Mouse (Mus musculus) megakaryocyte, embryonic 14.5 days (primary cell): ENCODE measurements at regions not wholly inside any gene's neighbourhood (a gene's known extent, or its start where the extent isn't known, plus 50 kb on each side); places are given as distances from the start of the nearest gene placed in this dataset.

ENCODE experiments used
- H3K27me3 ChIP-seq: replicated peaks from 2 replicates; pipeline ENCODE3; 2012; ENCODE audit warnings: inconsistent platforms
- H3K36me3 ChIP-seq: replicated peaks from 2 replicates; pipeline ENCODE3; 2012; ENCODE audit warnings: low read length, inconsistent platforms, mixed read lengths
- H3K4me1 ChIP-seq: 2 replicates; pipeline ENCODE4 v1.6.1; 2012; ENCODE audit warnings: inconsistent platforms
- H3K4me3 ChIP-seq: replicated peaks from 2 replicates; pipeline ENCODE3; 2012; ENCODE audit warnings: moderate library complexity, mild to moderate bottlenecking, inconsistent platforms
- H3K9me3 ChIP-seq: 2 replicates; pipeline ENCODE4 v1.6.1; 2012; ENCODE audit warnings: inconsistent platforms
- FLI1 ChIP-seq: IDR thresholded peaks from 2 replicates; pipeline ENCODE4 v1.6.1; 2012; ENCODE audit warnings: low read length, inconsistent platforms, mixed read lengths
- GATA1 ChIP-seq: IDR thresholded peaks from 3 replicates; pipeline ENCODE4 v1.6.1; 2012; ENCODE audit warnings: mixed read lengths, low read length, inconsistent platforms, borderline replicate concordance

GRCm38 (mm10) chr13:101905909-101906676 is 138.1 kb upstream of the Pik3r1 start:
- Histone ChIP-seq H3K4me3 (no peak overlapping the region), H3K4me1 (no peaks in the 10 kb centered on the region), H3K27me3 (no peaks in the 10 kb centered on the region), H3K9me3 (peaks cover 7% of the 10 kb centered on the region; the same call in 1 of the 2 replicates), H3K36me3 (no peaks in the 10 kb centered on the region)
- TF ChIP-seq FLI1 (no peak), GATA1 (no peak)

GRCm38 (mm10) chr13:101909026-101909425 is 141.0 kb upstream of the Pik3r1 start:
- Histone ChIP-seq H3K36me3 (no peaks in the 10 kb centered on the region), H3K4me1 (no peaks in the 10 kb centered on the region), H3K27me3 (no peaks in the 10 kb centered on the region), H3K4me3 (no peak overlapping the region), H3K9me3 (peaks cover 7% of the 10 kb centered on the region; the same call in 1 of the 2 replicates)
- TF ChIP-seq GATA1 (no peak), FLI1 (no peak)

- Histone ChIP-seq H3K9me3 (0 out of 2 replicates have a peak, but pooled peaks cover 3% of the 10 kb centered on the region), H3K4me1 (no peaks in the 10 kb centered on the region), H3K4me3 (no peak overlapping the region), H3K27me3 (no peaks in the 10 kb centered on the region), H3K36me3 (no peaks in the 10 kb centered on the region)
- TF ChIP-seq FLI1 (no peak), GATA1 (no peak)
Measured at GRCm38 (mm10) chr13:101910687-101911086, 142.7 kb upstream of the Pik3r1 start.

GRCm38 (mm10) chr13:101914132-101914531 is 146.1 kb upstream of the Pik3r1 start:
- Histone ChIP-seq H3K4me3 (no peak overlapping the region), H3K9me3 (0 out of 2 replicates have a peak, but pooled peaks cover 3% of the 10 kb centered on the region), H3K4me1 (peaks cover 13% of the 10 kb centered on the region), H3K36me3 (no peaks in the 10 kb centered on the region), H3K27me3 (no peaks in the 10 kb centered on the region)
- no peak for TF ChIP-seq GATA1
- TF ChIP-seq FLI1, result no peak

GRCm38 (mm10) chr13:101914691-101915541 is 146.9 kb upstream of the Pik3r1 start:
- H3K4me3 ChIP-seq, result no peak overlapping the region
- TF ChIP-seq GATA1 (no peak), FLI1 (no peak)
- peaks cover 17% of the 10 kb centered on the region for H3K4me1 ChIP-seq
- H3K27me3 ChIP-seq, result no peaks in the 10 kb centered on the region
- H3K36me3 ChIP-seq, result no peaks in the 10 kb centered on the region
- 0 out of 2 replicates have a peak, but pooled peaks cover 3% of the 10 kb centered on the region for H3K9me3 ChIP-seq

GRCm38 (mm10) chr13:101915542-101915941 is 147.5 kb upstream of the Pik3r1 start:
- H3K36me3 ChIP-seq, result no peaks in the 10 kb centered on the region
- H3K4me3 ChIP-seq, result no peak overlapping the region
- H3K4me1 ChIP-seq, result peaks cover 17% of the 10 kb centered on the region
- no peaks in the 10 kb centered on the region for H3K27me3 ChIP-seq
- H3K9me3 ChIP-seq, result 0 out of 2 replicates have a peak, but pooled peaks cover 3% of the 10 kb centered on the region
- TF ChIP-seq FLI1 (no peak), GATA1 (no peak)

- H3K9me3 ChIP-seq, result no peaks in the 10 kb centered on the region
- no peak overlapping the region for H3K4me3 ChIP-seq
- H3K4me1 ChIP-seq, result peaks cover 17% of the 10 kb centered on the region
- H3K27me3 ChIP-seq, result no peaks in the 10 kb centered on the region
- no peak for TF ChIP-seq FLI1
- TF ChIP-seq GATA1, result no peak
- H3K36me3 ChIP-seq, result no peaks in the 10 kb centered on the region
Measured at GRCm38 (mm10) chr13:101915948-101916594, 148.1 kb upstream of the Pik3r1 start.

GRCm38 (mm10) chr13:101916876-101917275 is 148.9 kb upstream of the Pik3r1 start:
- no peaks in the 10 kb centered on the region for H3K36me3 ChIP-seq
- no peaks in the 10 kb centered on the region for H3K27me3 ChIP-seq
- TF ChIP-seq FLI1 (no peak), GATA1 (no peak)
- H3K9me3 ChIP-seq, result no peaks in the 10 kb centered on the region
- H3K4me3 ChIP-seq, result no peak overlapping the region
- H3K4me1 ChIP-seq, result peaks cover 25% of the 10 kb centered on the region

- Histone ChIP-seq H3K27me3 (no peaks in the 10 kb centered on the region), H3K9me3 (no peaks in the 10 kb centered on the region), H3K4me3 (no peak overlapping the region), H3K36me3 (no peaks in the 10 kb centered on the region), H3K4me1 (peaks cover 26% of the 10 kb centered on the region)
- no peak for TF ChIP-seq FLI1
- no peak for TF ChIP-seq GATA1
Measured at GRCm38 (mm10) chr13:101918185-101918584, 150.2 kb upstream of the Pik3r1 start.

- Histone ChIP-seq H3K4me1 (peaks cover 26% of the 10 kb centered on the region), H3K9me3 (no peaks in the 10 kb centered on the region), H3K36me3 (no peaks in the 10 kb centered on the region), H3K4me3 (no peak overlapping the region), H3K27me3 (no peaks in the 10 kb centered on the region)
- TF ChIP-seq FLI1 (no peak), GATA1 (no peak)
Measured at GRCm38 (mm10) chr13:101919266-101919665, 151.2 kb upstream of the Pik3r1 start.
